Mouse (Mus musculus): ENCODE results near the gene Arrdc4. TPM values are rescaled to one million over a fixed set of nuclear protein-coding genes. Genes with fewer than 3 reads are reported as not detected.

Gene Arrdc4
- polyA plus RNA-seq, 1 experiment: not detected

- Histone ChIP-seq H3K4me1 (ENCODE audit: control insufficient read depth, insufficient read depth, low read length) (no peaks in the 10 kb centered on the region), H3K4me3 (ENCODE audit: insufficient read depth, low read depth, low read length) (no peak overlapping the region), H3K27ac (ENCODE audit: insufficient read depth, low read depth, low read length) (no peak overlapping the region)
- 78% methylated on average over 6 of the region's 6 CpGs for WGBS
- no peak for TF ChIP-seq POLR2A (IDR thresholded peaks at IDR 0.05; ENCODE audit: insufficient read depth, low read depth, low read length)
- TF ChIP-seq CTCF (IDR thresholded peaks at IDR 0.05; ENCODE audit: insufficient read depth, low read depth, low read length): no peak
Observed at GRCm38 (mm10) chr7:68696908-68697307, 52.1 kb downstream of the Arrdc4 start.

GRCm38 (mm10) chr7:68696446-68696845 lies 52.6 kb downstream of the Arrdc4 start:
- no peak overlapping the region for H3K4me3 ChIP-seq (ENCODE audit: insufficient read depth, low read depth, low read length)
- TF ChIP-seq CTCF (IDR thresholded peaks at IDR 0.05; ENCODE audit: insufficient read depth, low read depth, low read length): no peak
- TF ChIP-seq POLR2A (IDR thresholded peaks at IDR 0.05; ENCODE audit: insufficient read depth, low read depth, low read length): no peak
- 81% methylated on average over 5 of the region's 5 CpGs for WGBS

DNA sequence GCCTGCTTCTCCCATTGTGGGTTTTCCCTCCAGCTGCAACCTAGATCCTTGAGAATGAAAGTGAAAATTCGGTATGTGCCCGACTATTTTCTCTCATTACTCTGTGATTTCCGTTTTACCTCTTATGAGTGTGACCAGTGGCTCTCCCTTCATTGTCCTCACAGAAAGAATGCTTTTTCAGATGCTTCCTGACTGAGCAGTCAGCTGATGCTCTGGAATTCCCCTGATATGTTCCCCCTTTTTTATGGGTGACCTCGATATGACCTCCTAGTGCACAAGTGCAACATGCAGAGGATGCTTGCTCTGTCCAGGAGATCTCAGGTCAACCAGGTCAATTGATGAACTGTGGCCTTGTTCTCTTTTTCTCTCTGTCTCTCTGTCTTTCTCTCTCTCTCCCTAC lies 56.3 kb downstream of the Arrdc4 start:
- TF ChIP-seq CTCF (IDR thresholded peaks at IDR 0.05; ENCODE audit: insufficient read depth, low read depth, low read length) (no peak), POLR2A (IDR thresholded peaks at IDR 0.05; ENCODE audit: insufficient read depth, low read depth, low read length) (no peak)
- Histone ChIP-seq H3K4me1 (ENCODE audit: control insufficient read depth, insufficient read depth, low read length) (no peaks in the 10 kb centered on the region), H3K4me3 (ENCODE audit: insufficient read depth, low read depth, low read length) (no peak overlapping the region), H3K27ac (ENCODE audit: insufficient read depth, low read depth, low read length) (no peak overlapping the region)
- WGBS: 64% methylated on average over 4 of the region's 4 CpGs

More at GRCm38 (mm10) chr7:68696446-68696845, 52.6 kb downstream of the Arrdc4 start:
- H3K4me1 ChIP-seq (ENCODE audit: control insufficient read depth, insufficient read depth, low read length): no peaks in the 10 kb centered on the region
- no peak overlapping the region for H3K27ac ChIP-seq (ENCODE audit: insufficient read depth, low read depth, low read length)

- Histone ChIP-seq H3K4me3 (ENCODE audit: insufficient read depth, low read depth, low read length) (no peak overlapping the region), H3K27ac (ENCODE audit: insufficient read depth, low read depth, low read length) (no peak overlapping the region), H3K4me1 (ENCODE audit: control insufficient read depth, insufficient read depth, low read length) (no peaks in the 10 kb centered on the region)
- TF ChIP-seq POLR2A (IDR thresholded peaks at IDR 0.05; ENCODE audit: insufficient read depth, low read depth, low read length) (no peak), CTCF (IDR thresholded peaks at IDR 0.05; ENCODE audit: insufficient read depth, low read depth, low read length) (no peak)
- WGBS: 100% methylated on average over 1 of the region's 1 CpGs
Observed at GRCm38 (mm10) chr7:68691454-68691853, 57.6 kb downstream of the Arrdc4 start.

DNA sequence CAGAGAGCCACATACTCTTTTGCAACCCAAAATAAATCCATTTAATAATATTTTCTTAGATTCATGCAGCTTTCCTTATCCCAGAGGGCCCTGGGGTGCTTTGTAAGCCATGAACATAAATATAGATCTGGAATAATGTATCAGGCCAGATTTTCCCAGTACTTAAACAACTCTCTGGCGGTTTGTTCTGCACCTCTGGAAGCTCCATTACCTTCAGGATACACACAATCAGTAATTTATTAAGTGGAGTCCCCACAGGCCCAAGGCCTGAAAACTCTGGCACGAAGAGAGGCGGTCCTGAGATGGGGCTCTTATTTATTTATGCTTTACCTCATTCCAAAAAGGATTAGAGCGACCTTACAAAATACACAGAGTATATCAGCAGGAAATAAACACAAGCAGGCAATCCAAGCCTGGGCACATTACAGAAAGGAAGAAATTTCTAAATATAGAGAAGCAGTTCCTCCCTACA lies 61.9 kb downstream of the Arrdc4 start:
- H3K27ac ChIP-seq (ENCODE audit: insufficient read depth, low read depth, low read length): no peak overlapping the region
- no peaks in the 10 kb centered on the region for H3K4me1 ChIP-seq (ENCODE audit: control insufficient read depth, insufficient read depth, low read length)
- 55% methylated on average over 4 of the region's 4 CpGs for WGBS
- H3K4me3 ChIP-seq (ENCODE audit: insufficient read depth, low read depth, low read length): no peak overlapping the region
- TF ChIP-seq POLR2A (IDR thresholded peaks at IDR 0.05; ENCODE audit: insufficient read depth, low read depth, low read length): no peak
- no peak for TF ChIP-seq CTCF (IDR thresholded peaks at IDR 0.05; ENCODE audit: insufficient read depth, low read depth, low read length)

Data from olfactory bulb, adult 2 months (tissue).